Mouse (Mus musculus): Measurements from ENCODE around the gene Meox1.

Gene Meox1

GRCm38 (mm10) chr11:101894204-101894603 is at the start of gene Meox1:
Gene Meox1, minus strand, starts transcription at chr11:101894374.
- DNase-seq, result no peak

- no peak for DNase-seq
Observed at GRCm38 (mm10) chr11:101943055-101943454, 48.9 kb upstream of the Meox1 start.

GRCm38 (mm10) chr11:101937108-101937507 is 42.9 kb upstream of the Meox1 start:
- no peak for DNase-seq

GRCm38 (mm10) chr11:101936421-101936820 is 42.2 kb upstream of the Meox1 start:
- no peak for DNase-seq

GRCm38 (mm10) chr11:101935743-101936142 is 41.6 kb upstream of the Meox1 start:
- no peak for DNase-seq

- DNase-seq, result no peak
Observed at GRCm38 (mm10) chr11:101931978-101932377, 37.8 kb upstream of the Meox1 start.

GRCm38 (mm10) chr11:101928030-101928762 is 34.0 kb upstream of the Meox1 start:
- peak; percentile 71 for DNase-seq

GRCm38 (mm10) chr11:101926951-101927589 is 32.9 kb upstream of the Meox1 start:
- DNase-seq, result no peak

- DNase-seq, result no peak
Observed at GRCm38 (mm10) chr11:101925636-101926035, 31.5 kb upstream of the Meox1 start.

GRCm38 (mm10) chr11:101924441-101924976 is 30.3 kb upstream of the Meox1 start:
- DNase-seq, result no peak

- DNase-seq, result no peak
Observed at GRCm38 (mm10) chr11:101923988-101924387, 29.8 kb upstream of the Meox1 start.

GRCm38 (mm10) chr11:101921361-101921952 is 27.3 kb upstream of the Meox1 start:
- no peak for DNase-seq

GRCm38 (mm10) chr11:101919660-101920059 is 25.5 kb upstream of the Meox1 start:
- DNase-seq, result peak; percentile 81

- DNase-seq, result no peak
Observed at GRCm38 (mm10) chr11:101918609-101919008, 24.4 kb upstream of the Meox1 start.

GRCm38 (mm10) chr11:101916772-101917171 is 22.6 kb upstream of the Meox1 start:
- DNase-seq, result no peak

GRCm38 (mm10) chr11:101913591-101913990 is 19.4 kb upstream of the Meox1 start:
- no peak for DNase-seq

GRCm38 (mm10) chr11:101911855-101912579 is 17.8 kb upstream of the Meox1 start:
- peak; percentile 70 for DNase-seq

- peak; percentile 85 for DNase-seq
Observed at GRCm38 (mm10) chr11:101910230-101910946, 16.2 kb upstream of the Meox1 start.

- DNase-seq, result no peak
Observed at GRCm38 (mm10) chr11:101908777-101909176, 14.6 kb upstream of the Meox1 start.

GRCm38 (mm10) chr11:101905115-101905514 is 10.9 kb upstream of the Meox1 start:
- peak; percentile 73 for DNase-seq

- DNase-seq, result no peak
Observed at GRCm38 (mm10) chr11:101901309-101901708, 7.1 kb upstream of the Meox1 start.

GRCm38 (mm10) chr11:101898328-101898727 is 4.2 kb upstream of the Meox1 start:
- DNase-seq, result no peak

All from thymus, postnatal 4 days (tissue).